Mouse (Mus musculus) kidney, adult 2 months (tissue): ENCODE measurements at regions not wholly inside any gene's neighbourhood (a gene's known extent, or its start where the extent isn't known, plus 50 kb on each side); places are given as distances from the start of the nearest gene placed in this dataset.

Experiments
- CTCF ChIP-seq: fragments of 200-500 bp; conservative IDR thresholded peaks from 2 replicates; pipeline ENCODE4 v1.5.1; 2011; ENCODE audit warnings: low read depth, mild to moderate bottlenecking, control low read depth, low read length, moderate library complexity, mixed read lengths; ENCODE audit not compliant: insufficient read depth, insufficient read length
- POLR2A ChIP-seq: fragments of 200-500 bp; IDR thresholded peaks from one replicate; pipeline ENCODE4 v1.6.1; 2011; ENCODE audit warnings: low read depth, low read length, control low read depth

DNA sequence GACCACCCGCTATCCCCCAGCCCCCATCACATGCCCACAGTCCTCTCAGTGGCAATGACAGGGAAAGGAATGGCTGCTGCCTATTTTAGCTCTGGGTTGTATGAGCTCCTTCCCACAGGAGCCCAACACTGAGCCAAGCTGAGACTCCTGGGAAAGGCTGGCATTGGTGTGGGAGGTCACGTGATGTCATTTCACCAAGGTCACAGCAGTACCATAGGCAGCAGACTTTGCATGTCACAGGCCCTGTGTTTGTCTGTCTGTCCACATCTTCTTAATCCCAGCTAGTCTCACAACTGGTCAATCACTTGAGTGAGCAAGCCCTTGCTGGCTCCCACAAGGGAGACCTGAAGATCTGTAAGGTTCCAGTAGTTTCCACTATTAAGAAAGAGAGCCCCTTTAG lies 58.7 kb upstream of the Insig1 start:
- no peak for TF ChIP-seq POLR2A
- no peak for TF ChIP-seq CTCF
